Mouse (Mus musculus): ENCODE measurements around the gene Gsta4. TPM values are rescaled to one million over a fixed set of nuclear protein-coding genes. Genes with fewer than 3 reads are reported as not detected.
A peak's percentile ranks its signal among the peaks of the same experiment; 100 is the strongest.

Gene Gsta4
- total RNA-seq, 1 experiment from 2014 or later = not detected

- peak; percentile 76 for ATAC-seq (replicated peaks; ENCODE audit: insufficient number of reproducible peaks, low FRiP score, low TSS enrichment, poor library complexity, severe bottlenecking)
Measured at GRCm38 (mm10) chr9:78176201-78176727, 6.3 kb upstream of the Gsta4 start.

- ATAC-seq (replicated peaks; ENCODE audit: insufficient number of reproducible peaks, low FRiP score, low TSS enrichment, poor library complexity, severe bottlenecking) = no peak
Measured at GRCm38 (mm10) chr9:78176831-78177230, 5.7 kb upstream of the Gsta4 start.

- no peak for ATAC-seq (replicated peaks; ENCODE audit: insufficient number of reproducible peaks, low FRiP score, low TSS enrichment, poor library complexity, severe bottlenecking)
Measured at GRCm38 (mm10) chr9:78178197-78178596, 4.4 kb upstream of the Gsta4 start.

GRCm38 (mm10) chr9:78179071-78179470 lies 3.5 kb upstream of the Gsta4 start:
- no peak for ATAC-seq (replicated peaks; ENCODE audit: insufficient number of reproducible peaks, low FRiP score, low TSS enrichment, poor library complexity, severe bottlenecking)

- ATAC-seq (replicated peaks; ENCODE audit: insufficient number of reproducible peaks, low FRiP score, low TSS enrichment, poor library complexity, severe bottlenecking) = no peak
Measured at GRCm38 (mm10) chr9:78185686-78186085, 3.1 kb downstream of the Gsta4 start.

GRCm38 (mm10) chr9:78188910-78189309 lies 6.3 kb downstream of the Gsta4 start:
- ATAC-seq (replicated peaks; ENCODE audit: insufficient number of reproducible peaks, low FRiP score, low TSS enrichment, poor library complexity, severe bottlenecking) = no peak

- ATAC-seq (replicated peaks; ENCODE audit: insufficient number of reproducible peaks, low FRiP score, low TSS enrichment, poor library complexity, severe bottlenecking) = no peak
Measured at GRCm38 (mm10) chr9:78190651-78191634, 8.4 kb downstream of the Gsta4 start.

- ATAC-seq (replicated peaks; ENCODE audit: insufficient number of reproducible peaks, low FRiP score, low TSS enrichment, poor library complexity, severe bottlenecking) = peak; percentile 48
Measured at GRCm38 (mm10) chr9:78191736-78192135, 9.2 kb downstream of the Gsta4 start.

- peak; percentile 76 for ATAC-seq (replicated peaks; ENCODE audit: insufficient number of reproducible peaks, low FRiP score, low TSS enrichment, poor library complexity, severe bottlenecking)
Measured at GRCm38 (mm10) chr9:78193902-78194597, 11.5 kb downstream of the Gsta4 start.

GRCm38 (mm10) chr9:78195034-78195433 lies 12.5 kb downstream of the Gsta4 start:
- ATAC-seq (replicated peaks; ENCODE audit: insufficient number of reproducible peaks, low FRiP score, low TSS enrichment, poor library complexity, severe bottlenecking) = no peak

- no peak for ATAC-seq (replicated peaks; ENCODE audit: insufficient number of reproducible peaks, low FRiP score, low TSS enrichment, poor library complexity, severe bottlenecking)
Measured at GRCm38 (mm10) chr9:78197801-78198200, 15.2 kb downstream of the Gsta4 start.

GRCm38 (mm10) chr9:78204194-78204593 lies 21.6 kb downstream of the Gsta4 start:
- no peak for ATAC-seq (replicated peaks; ENCODE audit: insufficient number of reproducible peaks, low FRiP score, low TSS enrichment, poor library complexity, severe bottlenecking)

GRCm38 (mm10) chr9:78208956-78209355 lies 26.4 kb downstream of the Gsta4 start:
- ATAC-seq (replicated peaks; ENCODE audit: insufficient number of reproducible peaks, low FRiP score, low TSS enrichment, poor library complexity, severe bottlenecking) = no peak

GRCm38 (mm10) chr9:78210079-78210478 lies 27.5 kb downstream of the Gsta4 start:
- no peak for ATAC-seq (replicated peaks; ENCODE audit: insufficient number of reproducible peaks, low FRiP score, low TSS enrichment, poor library complexity, severe bottlenecking)

GRCm38 (mm10) chr9:78210821-78211220 lies 28.2 kb downstream of the Gsta4 start:
- ATAC-seq (replicated peaks; ENCODE audit: insufficient number of reproducible peaks, low FRiP score, low TSS enrichment, poor library complexity, severe bottlenecking) = no peak

- ATAC-seq (replicated peaks; ENCODE audit: insufficient number of reproducible peaks, low FRiP score, low TSS enrichment, poor library complexity, severe bottlenecking) = no peak
Measured at GRCm38 (mm10) chr9:78211521-78211920, 28.9 kb downstream of the Gsta4 start.

GRCm38 (mm10) chr9:78212341-78213049 lies 29.9 kb downstream of the Gsta4 start:
- no peak for ATAC-seq (replicated peaks; ENCODE audit: insufficient number of reproducible peaks, low FRiP score, low TSS enrichment, poor library complexity, severe bottlenecking)

GRCm38 (mm10) chr9:78217074-78217473 lies 34.5 kb downstream of the Gsta4 start:
- ATAC-seq (replicated peaks; ENCODE audit: insufficient number of reproducible peaks, low FRiP score, low TSS enrichment, poor library complexity, severe bottlenecking) = no peak

GRCm38 (mm10) chr9:78222616-78223015 lies 40.0 kb downstream of the Gsta4 start:
- no peak for ATAC-seq (replicated peaks; ENCODE audit: insufficient number of reproducible peaks, low FRiP score, low TSS enrichment, poor library complexity, severe bottlenecking)

Data from monocyte, adult 5-6 weeks (primary cell).